Mouse (Mus musculus): ENCODE measurements at regions not wholly inside any gene's neighbourhood (a gene's known extent, or its start where the extent isn't known, plus 50 kb on each side); places are given as distances from the start of the nearest gene placed in this dataset.

DNA sequence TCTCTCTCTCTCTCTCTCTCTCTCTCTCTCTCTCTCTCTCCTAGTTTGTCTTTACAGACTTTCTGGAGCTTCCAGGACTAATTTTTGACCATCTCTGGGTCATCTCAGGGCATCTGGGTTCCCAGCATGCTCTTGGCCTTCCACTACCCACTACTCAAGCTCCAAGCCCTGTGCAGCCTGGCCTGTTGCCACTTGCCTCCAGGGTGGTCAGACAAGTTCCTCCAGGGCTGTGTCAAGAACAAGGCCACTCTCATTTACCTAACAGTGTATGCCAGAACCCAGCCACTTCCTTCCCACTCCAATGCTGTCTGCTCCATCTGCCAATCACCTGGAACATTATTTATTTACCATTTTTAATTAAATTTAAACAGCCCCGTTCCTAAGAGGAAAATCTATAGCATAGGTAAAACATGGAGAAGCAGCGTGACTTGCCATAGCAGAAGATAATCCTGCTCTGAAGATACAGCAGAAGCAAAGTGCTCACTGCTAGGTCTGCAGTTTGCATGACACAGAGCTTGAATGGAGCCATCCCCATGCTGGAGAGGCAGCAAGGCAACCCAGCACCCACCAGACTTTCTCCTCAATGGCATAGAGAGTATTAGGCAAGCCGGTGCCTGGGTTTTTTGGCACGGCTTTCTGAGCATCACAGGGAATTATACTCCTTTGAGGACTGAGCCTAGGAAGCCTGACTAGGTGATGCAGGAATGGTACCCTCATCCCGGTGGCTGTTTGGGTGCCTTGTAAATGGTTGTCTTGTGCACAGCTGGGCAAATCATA is 54.0 kb downstream of the Foxi1 start:
- peak; percentile 46 for DNase-seq (ENCODE audit: low spot score)

DNA sequence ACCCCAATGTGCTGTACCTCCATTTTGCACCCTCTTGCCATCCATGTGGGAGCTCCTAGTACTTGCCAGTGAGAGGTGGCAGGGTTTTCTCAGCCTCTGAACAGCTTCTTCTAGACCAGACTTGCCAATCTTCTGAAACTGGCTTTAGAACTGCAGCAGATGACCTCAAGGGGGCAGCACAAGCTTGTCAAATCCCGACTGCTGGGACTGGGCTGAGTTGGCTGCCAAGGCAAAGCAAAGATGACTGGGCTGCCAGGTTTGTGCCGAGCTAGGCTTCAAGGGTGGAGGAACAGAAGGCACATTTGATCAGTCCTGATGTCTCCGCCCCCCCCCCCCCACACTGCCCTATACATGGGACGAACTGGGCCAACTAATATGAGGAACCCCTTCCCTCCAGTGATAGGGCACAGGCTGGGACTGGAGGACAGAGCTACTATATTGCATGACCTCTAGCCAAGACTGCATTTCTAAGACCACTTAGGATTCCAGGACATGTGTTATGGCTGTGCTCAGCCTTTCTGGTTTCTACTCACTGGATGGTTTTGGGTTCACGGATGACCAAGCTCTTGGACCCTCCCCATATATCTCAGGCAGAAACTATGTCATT is 51.1 kb upstream of the 4930469K13Rik start:
- peak; percentile 91 for DNase-seq (ENCODE audit: low spot score)

Data from testis, postnatal 10 days (tissue).